Mouse (Mus musculus): ENCODE measurements around the gene Ankrd44.

DNA sequence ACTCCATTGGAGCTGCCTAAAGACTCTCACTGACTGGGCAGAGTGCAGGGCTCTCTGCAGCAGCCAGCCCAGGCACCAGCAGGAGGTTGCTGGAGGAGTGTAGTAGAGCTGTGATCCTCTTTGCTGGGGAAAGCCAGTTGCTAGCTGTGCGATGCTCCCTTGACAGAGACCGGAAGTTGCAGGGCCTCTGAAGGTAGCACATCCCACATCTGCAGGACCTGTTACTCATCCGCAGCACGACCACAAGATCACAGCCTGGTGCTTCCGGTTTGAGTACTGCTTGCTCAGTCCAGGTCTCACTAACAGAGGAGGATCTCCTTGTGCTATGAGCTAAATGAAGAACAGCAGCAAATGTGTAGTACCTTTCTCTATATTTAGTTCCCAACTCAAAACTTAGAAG lies 84.4 kb downstream of the Ankrd44 start:
- TF ChIP-seq POLR2A (IDR thresholded peaks at IDR 0.05; ENCODE audit: borderline replicate concordance, insufficient read depth, low read length) (no peak), CTCF (IDR thresholded peaks at IDR 0.05; ENCODE audit: borderline replicate concordance, insufficient read depth, low read depth, low read length) (no peak)
